Mouse (Mus musculus): Measurements from ENCODE around the gene 1110004F10Rik.
"Not testable (repeated sequence)": the region's sequence is repeated elsewhere in the genome, so short reads cannot be mapped to it uniquely, and the experiment has no call there.

The 1110004F10Rik gene

GRCm38 (mm10) chr7:116039196-116039537, at the start of gene 1110004F10Rik:
TSS of gene 1110004F10Rik (plus strand) at chr7:116039397.
- no peak for DNase-seq (ENCODE audit: low spot score in 2 of 2)

GRCm38 (mm10) chr7:116002726-116003125, 36.5 kb upstream of the 1110004F10Rik start:
- DNase-seq (ENCODE audit: low spot score in 2 of 2), result peak; percentile 16 to 26

GRCm38 (mm10) chr7:116029991-116030390, 9.2 kb upstream of the 1110004F10Rik start:
- no peak for DNase-seq (ENCODE audit: low spot score in 2 of 2)

GRCm38 (mm10) chr7:116030597-116031387, 8.4 kb upstream of the 1110004F10Rik start:
- peak; percentile 81 to 82 for DNase-seq (ENCODE audit: low spot score in 2 of 2)

GRCm38 (mm10) chr7:116031388-116031717, 7.8 kb upstream of the 1110004F10Rik start:
- DNase-seq (ENCODE audit: low spot score in 2 of 2), result no peak

GRCm38 (mm10) chr7:116031718-116032595, 7.2 kb upstream of the 1110004F10Rik start:
- peak; percentile 46 to 61 for DNase-seq (ENCODE audit: low spot score in 2 of 2)

- DNase-seq (ENCODE audit: low spot score in 2 of 2), result peak; percentile 60 to 82
These were observed 6.4 kb upstream of the 1110004F10Rik start for GRCm38 (mm10) chr7:116032596-116033307.

GRCm38 (mm10) chr7:116033371-116034241, 5.6 kb upstream of the 1110004F10Rik start:
- DNase-seq (ENCODE audit: low spot score in 2 of 2), result peak; percentile 63 to 69

- DNase-seq (ENCODE audit: low spot score in 2 of 2), result peak; percentile 52 to 56
These were observed 4.9 kb upstream of the 1110004F10Rik start for GRCm38 (mm10) chr7:116034282-116034758.

GRCm38 (mm10) chr7:116035504-116035903, 3.7 kb upstream of the 1110004F10Rik start:
- no peak for DNase-seq (ENCODE audit: low spot score in 2 of 2)

- DNase-seq (ENCODE audit: low spot score in 2 of 2), result no peak
These were observed 2.3 kb upstream of the 1110004F10Rik start for GRCm38 (mm10) chr7:116036591-116037555.

GRCm38 (mm10) chr7:116038024-116038423, 1.2 kb upstream of the 1110004F10Rik start:
- DNase-seq (ENCODE audit: low spot score in 2 of 2), result no peak

GRCm38 (mm10) chr7:116038511-116038910, 686 bp upstream of the 1110004F10Rik start, which contains the start of gene Sox6:
TSS of gene Sox6 (minus strand) at chr7:116038796.
- no peak for DNase-seq (ENCODE audit: low spot score in 2 of 2)

GRCm38 (mm10) chr7:116039538-116040466, 605 bp downstream of the 1110004F10Rik start:
- DNase-seq (ENCODE audit: low spot score in 2 of 2), result peak; percentile 76 to 84

- DNase-seq (ENCODE audit: low spot score in 2 of 2), result no peak
These were observed 1.3 kb downstream of the 1110004F10Rik start for GRCm38 (mm10) chr7:116040470-116041019.

- DNase-seq (ENCODE audit: low spot score in 2 of 2), result no peak
These were observed 21.5 kb downstream of the 1110004F10Rik start for GRCm38 (mm10) chr7:116060739-116061138.

GRCm38 (mm10) chr7:116084366-116084765, 45.2 kb downstream of the 1110004F10Rik start, which contains the start of gene Gm4353:
TSS of gene Gm4353 (minus strand) at chr7:116084635.
- not testable (repeated sequence) for DNase-seq (ENCODE audit: low spot score in 2 of 2)

Data from heart, adult 9 months (tissue).